Mouse (Mus musculus): ENCODE results near the gene Tnfsf15. TPM values are rescaled to one million over a fixed set of nuclear protein-coding genes. Genes with fewer than 3 reads are reported as not detected.

Tnfsf15 gene
- not detected for total RNA-seq (2021)
- polyA plus RNA-seq (2012; rRNA removed) = 0.03 TPM in 1 of 2 replicates, not detected in the other
- long read RNA-seq = 0 reads

- 8% methylated on average over 8 of the region's 8 CpGs for WGBS
- DNase-seq = peak; percentile 77 to 80
- TF ChIP-seq POLR2A (IDR thresholded peaks at IDR 0.05; ENCODE audit: insufficient read depth, low read depth, low read length) (no peak), CTCF (IDR thresholded peaks at IDR 0.05) (no peak), EP300 (IDR thresholded peaks at IDR 0.05; ENCODE audit: insufficient read depth, low read depth, low read length) (no peak)
- intact Hi-C loops (cut with DNase I) = no loop called here
- Histone ChIP-seq H3K27me3 (ENCODE audit: control insufficient read depth, insufficient read depth, low read length) (no peaks in the 10 kb centered on the region), H3K4me1 (ENCODE audit: control insufficient read depth, insufficient read depth, low read length) (peaks cover 2% of the 10 kb centered on the region), H3K27ac (no peak within 1 kb of the TSS), H3K36me3 (ENCODE audit: control insufficient read depth, insufficient read depth, low read length) (no peaks in the 10 kb centered on the region), H3K4me3 (no peak within 1 kb of the TSS), H3K79me2 (replicated peaks; ENCODE audit: control insufficient read depth, insufficient read depth, low read length) (no peaks in the 10 kb centered on the region), H3K9ac (ENCODE audit: low read depth, low read length) (no peak within 1 kb of the TSS)
Observed at GRCm38 (mm10) chr4:63744693-63745171, at the start of gene Tnfsf15. Tnfsf15 (minus strand) TSS chr4:63745113.

DNA sequence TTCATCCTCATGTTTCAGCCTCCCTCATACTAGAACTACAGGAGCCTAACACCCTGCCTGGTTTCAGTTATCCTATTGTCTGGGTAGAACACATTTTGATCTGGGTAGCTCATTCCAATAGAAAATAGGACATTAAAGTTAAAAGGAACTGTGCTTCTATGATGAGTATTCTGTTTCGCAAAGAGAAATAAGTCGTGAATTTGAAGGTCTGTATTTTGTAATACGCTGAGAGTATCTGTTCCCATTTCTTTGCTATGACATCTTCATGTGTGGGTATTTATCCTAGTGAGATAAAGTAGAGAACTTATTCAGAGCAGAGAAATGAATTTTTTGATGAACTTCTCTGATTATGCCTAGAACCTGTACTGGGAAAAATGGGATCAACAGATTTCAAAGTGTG, 47.4 kb upstream of the Tnfsf15 start:
- Histone ChIP-seq H3K36me3 (ENCODE audit: control insufficient read depth, insufficient read depth, low read length) (no peaks in the 10 kb centered on the region), H3K27ac (no peak overlapping the region), H3K9ac (ENCODE audit: low read depth, low read length) (no peak overlapping the region), H3K79me2 (replicated peaks; ENCODE audit: control insufficient read depth, insufficient read depth, low read length) (no peaks in the 10 kb centered on the region), H3K4me1 (ENCODE audit: control insufficient read depth, insufficient read depth, low read length) (no peaks in the 10 kb centered on the region), H3K4me3 (no peak overlapping the region), H3K27me3 (ENCODE audit: control insufficient read depth, insufficient read depth, low read length) (no peaks in the 10 kb centered on the region)
- TF ChIP-seq EP300 (IDR thresholded peaks at IDR 0.05; ENCODE audit: insufficient read depth, low read depth, low read length) = no peak
- TF ChIP-seq CTCF (IDR thresholded peaks at IDR 0.05) = no peak
- TF ChIP-seq POLR2A (IDR thresholded peaks at IDR 0.05; ENCODE audit: insufficient read depth, low read depth, low read length) = no peak
- 91% methylated on average over 3 of the region's 3 CpGs for WGBS
- DNase-seq = no peak
- intact Hi-C loops (cut with DNase I) = no loop called here

DNA sequence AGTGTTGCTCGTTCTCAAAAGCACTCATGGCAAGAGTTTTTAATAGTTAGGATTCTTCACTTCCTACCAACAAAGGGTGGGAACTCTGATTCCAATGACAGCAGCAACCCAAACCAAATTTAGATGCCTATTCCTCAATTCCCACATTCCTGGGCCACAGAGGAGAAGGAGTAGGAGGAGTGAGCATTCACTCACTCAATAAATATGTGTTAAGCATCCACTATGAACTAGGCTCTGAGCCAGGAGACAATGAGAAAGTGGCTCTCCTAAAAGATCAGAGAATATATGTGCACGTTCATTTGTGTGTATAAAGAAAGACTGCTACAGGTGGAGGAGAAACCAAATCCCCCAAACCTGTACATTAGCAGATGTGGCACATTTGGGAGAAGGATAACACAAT, 40.6 kb upstream of the Tnfsf15 start:
- TF ChIP-seq EP300 (IDR thresholded peaks at IDR 0.05; ENCODE audit: insufficient read depth, low read depth, low read length) (no peak), POLR2A (IDR thresholded peaks at IDR 0.05; ENCODE audit: insufficient read depth, low read depth, low read length) (no peak), CTCF (IDR thresholded peaks at IDR 0.05) (no peak)
- Histone ChIP-seq H3K4me1 (ENCODE audit: control insufficient read depth, insufficient read depth, low read length) (no peaks in the 10 kb centered on the region), H3K36me3 (ENCODE audit: control insufficient read depth, insufficient read depth, low read length) (no peaks in the 10 kb centered on the region), H3K4me3 (no peak overlapping the region), H3K79me2 (replicated peaks; ENCODE audit: control insufficient read depth, insufficient read depth, low read length) (no peaks in the 10 kb centered on the region), H3K27ac (no peak overlapping the region), H3K27me3 (ENCODE audit: control insufficient read depth, insufficient read depth, low read length) (no peaks in the 10 kb centered on the region), H3K9ac (ENCODE audit: low read depth, low read length) (no peak overlapping the region)
- DNase-seq = no peak
- intact Hi-C loops (cut with DNase I) = no loop called here
- WGBS = 33% methylated on average over 2 of the region's 2 CpGs

DNA sequence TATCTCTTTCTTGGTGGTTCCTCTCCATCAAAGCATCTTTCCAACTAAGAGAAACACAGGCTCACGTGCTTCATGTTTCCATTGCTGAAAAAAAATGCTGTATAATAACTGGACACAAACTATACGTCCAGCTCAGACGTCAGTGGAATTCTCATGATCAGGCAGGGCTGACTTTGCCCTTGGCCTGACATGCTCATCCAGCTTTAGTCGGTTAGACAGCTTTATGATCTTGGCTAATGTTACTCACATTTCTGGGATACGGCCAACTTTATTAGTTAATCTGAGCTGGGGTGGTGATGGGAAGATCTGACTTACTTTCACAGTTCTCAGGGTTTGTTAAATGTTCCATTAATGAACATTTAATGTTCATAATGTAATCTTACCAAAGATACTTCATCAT, 38.9 kb upstream of the Tnfsf15 start:
- H3K4me1 ChIP-seq (ENCODE audit: control insufficient read depth, insufficient read depth, low read length) = no peaks in the 10 kb centered on the region
- intact Hi-C loops (cut with DNase I) = loop anchor here (5.0 kb wide), 1 partner anchor 277 kb away; no protein-coding TSS in a partner anchor
- no peak overlapping the region for H3K27ac ChIP-seq
- no peak for DNase-seq
- H3K9ac ChIP-seq (ENCODE audit: low read depth, low read length) = no peak overlapping the region
- TF ChIP-seq EP300 (IDR thresholded peaks at IDR 0.05; ENCODE audit: insufficient read depth, low read depth, low read length) (no peak), POLR2A (IDR thresholded peaks at IDR 0.05; ENCODE audit: insufficient read depth, low read depth, low read length) (no peak), CTCF (IDR thresholded peaks at IDR 0.05) (no peak)
- H3K36me3 ChIP-seq (ENCODE audit: control insufficient read depth, insufficient read depth, low read length) = no peaks in the 10 kb centered on the region
- 70% methylated on average over 5 of the region's 5 CpGs for WGBS
- H3K79me2 ChIP-seq (replicated peaks; ENCODE audit: control insufficient read depth, insufficient read depth, low read length) = no peaks in the 10 kb centered on the region
- no peaks in the 10 kb centered on the region for H3K27me3 ChIP-seq (ENCODE audit: control insufficient read depth, insufficient read depth, low read length)
- no peak overlapping the region for H3K4me3 ChIP-seq

GRCm38 (mm10) chr4:63782970-63783613, 38.2 kb upstream of the Tnfsf15 start:
- no peak overlapping the region for H3K9ac ChIP-seq (ENCODE audit: low read depth, low read length)
- TF ChIP-seq CTCF (IDR thresholded peaks at IDR 0.05) = peak; percentile 51
- TF ChIP-seq POLR2A (IDR thresholded peaks at IDR 0.05; ENCODE audit: insufficient read depth, low read depth, low read length) = no peak
- TF ChIP-seq EP300 (IDR thresholded peaks at IDR 0.05; ENCODE audit: insufficient read depth, low read depth, low read length) = no peak
- no peaks in the 10 kb centered on the region for H3K79me2 ChIP-seq (replicated peaks; ENCODE audit: control insufficient read depth, insufficient read depth, low read length)
- no peaks in the 10 kb centered on the region for H3K27me3 ChIP-seq (ENCODE audit: control insufficient read depth, insufficient read depth, low read length)
- 75% methylated on average over 7 of the region's 7 CpGs for WGBS
- no peaks in the 10 kb centered on the region for H3K36me3 ChIP-seq (ENCODE audit: control insufficient read depth, insufficient read depth, low read length)
- H3K4me1 ChIP-seq (ENCODE audit: control insufficient read depth, insufficient read depth, low read length) = no peaks in the 10 kb centered on the region
- intact Hi-C loops (cut with DNase I) = loop anchor here (5.0 kb wide), 1 partner anchor 276 kb away; no protein-coding TSS in a partner anchor
- DNase-seq = no peak
- H3K27ac ChIP-seq = no peak overlapping the region
- H3K4me3 ChIP-seq = no peak overlapping the region

DNA sequence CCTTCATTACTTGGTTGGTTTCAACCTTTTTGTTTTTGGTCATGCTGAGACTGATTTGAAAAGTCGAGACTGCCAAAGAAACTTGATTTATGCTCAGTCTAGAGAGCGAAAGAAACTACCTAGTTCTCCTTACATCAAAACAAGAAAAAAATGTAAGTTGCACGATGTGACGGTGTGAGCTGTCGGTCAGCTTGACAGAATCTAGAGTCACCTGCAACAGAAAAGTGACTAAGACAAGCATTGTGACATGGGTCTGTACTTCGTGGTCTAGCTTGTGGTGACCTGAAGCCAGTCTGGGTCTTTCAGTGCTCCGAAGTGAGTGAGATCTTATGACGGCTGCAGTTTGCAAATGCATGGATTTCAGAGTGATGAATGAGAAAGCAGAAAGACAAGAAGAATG, 32.3 kb upstream of the Tnfsf15 start:
- WGBS = 81% methylated on average over 8 of the region's 8 CpGs
- Histone ChIP-seq H3K4me3 (no peak overlapping the region), H3K27ac (no peak overlapping the region), H3K27me3 (ENCODE audit: control insufficient read depth, insufficient read depth, low read length) (no peaks in the 10 kb centered on the region), H3K9ac (ENCODE audit: low read depth, low read length) (no peak overlapping the region), H3K4me1 (ENCODE audit: control insufficient read depth, insufficient read depth, low read length) (no peaks in the 10 kb centered on the region), H3K79me2 (replicated peaks; ENCODE audit: control insufficient read depth, insufficient read depth, low read length) (no peaks in the 10 kb centered on the region), H3K36me3 (ENCODE audit: control insufficient read depth, insufficient read depth, low read length) (no peaks in the 10 kb centered on the region)
- no peak for TF ChIP-seq EP300 (IDR thresholded peaks at IDR 0.05; ENCODE audit: insufficient read depth, low read depth, low read length)
- no peak for TF ChIP-seq CTCF (IDR thresholded peaks at IDR 0.05)
- TF ChIP-seq POLR2A (IDR thresholded peaks at IDR 0.05; ENCODE audit: insufficient read depth, low read depth, low read length) = no peak
- intact Hi-C loops (cut with DNase I) = no loop called here
- DNase-seq = no peak
